Mouse (Mus musculus): Measurements from ENCODE around the gene Cd300lg.

DNA sequence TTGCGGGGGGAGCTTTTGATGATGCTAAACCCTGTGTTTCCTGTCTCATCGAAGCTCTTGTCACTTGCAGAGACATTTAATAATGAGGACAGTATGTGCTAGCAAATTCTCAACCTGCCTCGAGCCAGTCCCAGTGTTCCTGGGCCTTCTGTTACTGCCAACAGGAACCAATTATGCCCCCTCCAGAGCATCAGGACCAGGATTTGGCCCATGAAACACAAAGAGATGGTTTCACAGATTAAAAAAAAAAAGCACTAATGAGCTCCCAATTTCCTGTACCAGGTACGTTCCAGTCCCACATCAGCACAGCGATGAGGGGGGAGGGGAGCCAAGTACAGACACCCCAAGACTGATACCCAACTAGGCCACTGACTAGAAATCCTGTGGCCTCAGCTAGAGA, 20.1 kb upstream of the Cd300lg start:
- no peak for TF ChIP-seq CTCF (IDR thresholded peaks at IDR 0.05; ENCODE audit: low read depth)
- no peak for TF ChIP-seq EP300 (IDR thresholded peaks at IDR 0.05; ENCODE audit: low read depth)
